Mouse (Mus musculus) stomach, embryonic 14.5 days (tissue): Measurements from ENCODE around the gene Ubl3. TPM values are rescaled to one million over a fixed set of nuclear protein-coding genes. Genes with fewer than 3 reads are reported as not detected.

Experiments
- ATAC-seq: fragments of 200-750 bp; cut with Nextera tagmentation; 2 replicates; pipeline ENCODE4 v1.8.0; 2017; ENCODE audit warnings: low read depth, moderate TSS enrichment; ENCODE audit not compliant: insufficient number of reproducible peaks, insufficient read depth, low FRiP score
- H3K27ac ChIP-seq: fragments of 300-500 bp; sonication (generic); 2 replicates; pipeline ENCODE4 v1.5.1; 2014; ENCODE audit warnings: mild to moderate bottlenecking, low read length, moderate library complexity, mixed read lengths
- H3K27me3 ChIP-seq: fragments of 300-500 bp; sonication (generic); 2 replicates; pipeline ENCODE4 v1.6.1; 2014; ENCODE audit warnings: low read length, control low read depth, mixed read lengths; ENCODE audit not compliant: control insufficient read depth, insufficient read depth
- H3K36me3 ChIP-seq: fragments of 300-500 bp; sonication (generic); 2 replicates; pipeline ENCODE4 v1.6.1; 2014; ENCODE audit warnings: mild to moderate bottlenecking, control low read depth, low read length, moderate library complexity, mixed read lengths; ENCODE audit not compliant: control insufficient read depth, insufficient read depth
- H3K4me1 ChIP-seq: fragments of 300-500 bp; sonication (generic); 2 replicates; pipeline ENCODE4 v1.6.1; 2014; ENCODE audit warnings: low read length, control low read depth, mixed read lengths; ENCODE audit not compliant: control insufficient read depth, insufficient read depth
- H3K4me2 ChIP-seq: fragments of 300-500 bp; sonication (generic); replicated peaks from 2 replicates; pipeline ENCODE4 v1.6.1; 2014; ENCODE audit warnings: low read depth, low read length, control low read depth
- H3K4me3 ChIP-seq: fragments of 300-500 bp; sonication (generic); 2 replicates; pipeline ENCODE4 v1.5.1; 2014; ENCODE audit warnings: low read depth, low read length, control low read depth
- H3K9ac ChIP-seq: fragments of 300-500 bp; sonication (generic); replicated peaks from 2 replicates; pipeline ENCODE4 v1.6.1; 2014; ENCODE audit warnings: low read depth, mild to moderate bottlenecking, control low read depth, low read length, moderate library complexity, mixed read lengths
- H3K9me3 ChIP-seq: fragments of 300-500 bp; sonication (generic); 2 replicates; pipeline ENCODE4 v1.6.1; 2016; ENCODE audit warnings: low read depth, low read length, control low read depth; ENCODE audit not compliant: control insufficient read depth
- WGBS: fragments of 180-500 bp; shearing (Covaris S2); extraction: QIAGEN DNeasy Blood & Tissue Kit; methylation state at CpG from one replicate; pipeline ENCODE4 v1.1.7; 2014; 5-methylcytosine and 5-hydroxymethylcytosine counted together
- polyA plus RNA-seq: library from polyadenylated mRNA; unstranded; fragments of >200 nt; fragmentation: Nextera tagmentation; extraction: Ambion mirVana; gene quantifications from 2 replicates; pipeline ENCODE4 v1.2.1, GENCODE M21; 2014

Gene Ubl3
- polyA plus RNA-seq, 1 experiment from 2014 or later, result 69.5 TPM

GRCm38 (mm10) chr5:148590603-148591447 is 38.2 kb upstream of the Ubl3 start:
- H3K36me3 ChIP-seq, result no peaks in the 10 kb centered on the region
- no peaks in the 10 kb centered on the region for H3K27me3 ChIP-seq
- no peak for ATAC-seq
- WGBS, result 49% methylated on average over 20 of the region's 20 CpGs
- no peaks in the 10 kb centered on the region for H3K9me3 ChIP-seq
- 0 out of 2 replicates have a peak, but pooled peaks cover 6% of the 10 kb centered on the region for H3K4me1 ChIP-seq
- H3K4me3 ChIP-seq, result no peak overlapping the region
- H3K27ac ChIP-seq, result no peak overlapping the region
- no peak overlapping the region for H3K9ac ChIP-seq
- H3K4me2 ChIP-seq, result no peak overlapping the region

- WGBS, result 73% methylated on average over 3 of the region's 3 CpGs
- Histone ChIP-seq H3K4me1 (0 out of 2 replicates have a peak, but pooled peaks cover 6% of the 10 kb centered on the region), H3K27me3 (no peaks in the 10 kb centered on the region), H3K9me3 (no peaks in the 10 kb centered on the region; the same call in 1 of the 2 replicates), H3K4me2 (no peak overlapping the region), H3K9ac (no peak overlapping the region), H3K36me3 (no peaks in the 10 kb centered on the region), H3K4me3 (no peak overlapping the region), H3K27ac (no peak overlapping the region)
- no peak for ATAC-seq
Observed at GRCm38 (mm10) chr5:148588987-148589386, 36.4 kb upstream of the Ubl3 start.

DNA sequence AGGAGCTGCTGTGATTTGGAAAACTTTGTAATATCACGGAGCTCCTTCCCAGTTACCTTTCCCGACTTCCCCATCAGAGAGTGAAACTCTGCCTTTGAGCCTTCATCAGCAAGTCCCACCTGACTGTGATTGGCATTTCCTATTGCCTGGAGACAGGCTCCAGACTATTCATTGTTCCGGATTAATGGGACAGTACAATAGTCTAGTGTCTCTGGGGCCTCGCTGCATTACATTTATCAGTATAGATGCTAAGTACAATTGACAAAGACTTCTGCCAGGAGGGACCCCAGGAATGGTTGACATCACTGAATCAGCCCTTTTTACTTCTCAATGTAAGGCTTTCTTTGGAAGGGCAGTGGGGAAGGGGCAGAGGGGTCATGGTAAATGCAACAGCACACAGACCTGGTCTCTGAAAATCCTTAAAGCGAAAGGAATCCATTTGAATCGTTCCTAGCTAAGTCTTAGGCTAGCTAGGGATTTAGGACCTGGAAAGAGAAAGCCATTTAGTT is 35.6 kb upstream of the Ubl3 start:
- Histone ChIP-seq H3K27ac (no peak overlapping the region), H3K27me3 (no peaks in the 10 kb centered on the region), H3K4me3 (no peak overlapping the region), H3K9me3 (peaks cover 4% of the 10 kb centered on the region; the same call in 1 of the 2 replicates), H3K4me1 (0 out of 2 replicates have a peak, but pooled peaks cover 6% of the 10 kb centered on the region), H3K4me2 (no peak overlapping the region), H3K36me3 (no peaks in the 10 kb centered on the region), H3K9ac (no peak overlapping the region)
- ATAC-seq, result no peak
- 66% methylated on average over 6 of the region's 6 CpGs for WGBS

DNA sequence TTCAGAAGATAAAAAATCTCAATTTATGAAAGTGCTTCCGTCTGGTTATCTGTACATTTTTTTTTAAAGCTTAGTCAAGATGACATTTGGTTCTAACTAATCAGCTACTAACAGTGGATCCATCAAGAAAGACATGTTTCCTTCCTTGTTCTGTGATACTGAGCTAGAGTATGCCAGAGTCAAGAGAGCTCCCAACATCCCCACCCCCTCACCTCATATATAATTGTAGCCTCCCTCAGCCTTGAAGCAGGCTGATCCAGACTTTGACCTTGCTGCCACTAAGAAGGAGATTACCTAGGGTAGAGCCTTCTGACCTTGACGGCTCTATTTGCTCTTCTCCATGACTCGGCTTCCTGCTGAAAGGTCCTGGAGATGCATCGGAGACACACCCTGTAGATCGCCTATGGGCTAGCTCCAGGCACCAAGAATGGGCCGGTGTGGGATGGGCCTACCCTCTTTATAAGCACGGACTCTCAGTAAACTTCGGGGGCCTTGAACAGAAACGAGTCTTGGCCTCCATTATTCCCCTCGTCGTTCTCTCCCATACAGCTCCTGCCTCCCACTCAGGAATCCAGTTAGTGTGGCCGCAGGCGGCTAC is 27.9 kb upstream of the Ubl3 start:
- Histone ChIP-seq H3K4me1 (no peaks in the 10 kb centered on the region), H3K9ac (no peak overlapping the region), H3K27ac (no peak overlapping the region), H3K4me2 (no peak overlapping the region), H3K36me3 (no peaks in the 10 kb centered on the region), H3K4me3 (no peak overlapping the region), H3K27me3 (no peaks in the 10 kb centered on the region), H3K9me3 (peaks cover 4% of the 10 kb centered on the region; the same call in 1 of the 2 replicates)
- ATAC-seq, result no peak
- WGBS, result 87% methylated on average over 13 of the region's 13 CpGs

DNA sequence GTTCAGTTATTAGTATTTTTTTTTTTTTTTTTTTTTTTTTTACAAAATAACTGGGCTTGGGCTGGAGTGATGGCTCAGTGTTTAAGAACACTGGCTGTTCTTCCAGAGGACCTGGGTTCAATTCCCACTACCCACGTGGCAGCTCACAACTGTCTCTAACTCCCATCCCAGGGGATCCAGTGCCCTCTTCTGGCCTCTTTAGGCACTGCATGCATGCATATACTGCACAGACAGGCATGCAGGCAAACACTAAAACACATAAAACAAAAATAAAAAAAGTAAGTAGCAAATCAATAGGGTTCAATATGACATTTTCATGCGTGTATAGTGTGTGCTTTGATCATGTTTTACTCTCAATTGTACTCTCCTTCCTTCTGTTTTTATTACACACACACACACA is 26.6 kb upstream of the Ubl3 start:
- H3K4me1 ChIP-seq, result peaks cover 7% of the 10 kb centered on the region; the same call in 1 of the 2 replicates
- no peak overlapping the region for H3K9ac ChIP-seq
- no peak overlapping the region for H3K4me2 ChIP-seq
- ATAC-seq, result no peak
- no peaks in the 10 kb centered on the region for H3K27me3 ChIP-seq
- peaks cover 4% of the 10 kb centered on the region; the same call in 1 of the 2 replicates for H3K9me3 ChIP-seq
- no peak overlapping the region for H3K27ac ChIP-seq
- WGBS, result 96% methylated on average over 2 of the region's 2 CpGs
- no peaks in the 10 kb centered on the region for H3K36me3 ChIP-seq
- H3K4me3 ChIP-seq, result no peak overlapping the region

DNA sequence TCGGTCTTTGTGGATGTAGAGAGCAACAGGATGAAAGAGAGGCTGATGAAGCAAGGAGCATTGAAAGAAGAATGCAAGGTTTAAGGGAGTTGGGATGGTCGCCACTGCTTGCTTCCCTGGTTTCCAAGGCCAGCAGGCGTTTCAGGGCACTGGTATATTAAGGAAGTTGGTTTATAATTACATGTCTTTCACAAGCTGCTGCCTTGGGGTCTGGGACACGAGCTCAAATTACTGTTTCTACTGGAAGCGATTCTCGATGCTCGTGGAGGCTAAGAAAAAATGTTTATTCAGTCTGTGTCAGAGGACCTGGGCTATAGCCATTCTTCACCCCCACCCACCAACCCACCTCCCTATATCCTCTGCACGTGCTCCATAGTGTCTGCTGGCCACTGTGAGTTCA is 25.8 kb upstream of the Ubl3 start:
- no peaks in the 10 kb centered on the region for H3K9me3 ChIP-seq
- no peak for ATAC-seq
- WGBS, result 33% methylated on average over 8 of the region's 8 CpGs
- H3K4me1 ChIP-seq, result peaks cover 7% of the 10 kb centered on the region; the same call in 1 of the 2 replicates
- H3K27me3 ChIP-seq, result no peaks in the 10 kb centered on the region
- H3K4me3 ChIP-seq, result no peak overlapping the region
- no peak overlapping the region for H3K27ac ChIP-seq
- H3K4me2 ChIP-seq, result no peak overlapping the region
- H3K36me3 ChIP-seq, result no peaks in the 10 kb centered on the region
- no peak overlapping the region for H3K9ac ChIP-seq

DNA sequence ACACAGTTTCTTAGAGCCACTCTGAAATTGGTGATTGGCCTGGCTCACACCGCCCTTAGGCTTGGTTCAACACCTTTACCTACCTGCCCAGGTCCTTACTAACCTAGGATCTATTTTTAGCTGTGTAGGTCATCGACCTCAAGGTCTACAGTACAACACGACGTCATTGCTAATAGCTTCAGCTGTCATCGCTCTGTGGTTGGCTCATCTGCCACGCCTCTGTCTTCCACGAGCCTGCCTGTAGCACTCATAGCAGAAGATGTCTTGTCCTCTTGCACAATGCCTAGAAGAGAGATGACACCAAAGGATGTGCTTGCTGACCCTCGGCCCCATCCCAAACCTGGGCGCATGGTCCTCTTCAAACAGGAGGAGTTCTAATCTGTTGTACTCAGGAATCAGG is 24.7 kb upstream of the Ubl3 start:
- no peak overlapping the region for H3K4me3 ChIP-seq

GRCm38 (mm10) chr5:148575163-148575562 is 22.6 kb upstream of the Ubl3 start:
- Histone ChIP-seq H3K9me3 (no peaks in the 10 kb centered on the region), H3K9ac (no peak overlapping the region), H3K27me3 (no peaks in the 10 kb centered on the region), H3K4me3 (no peak overlapping the region), H3K27ac (no peak overlapping the region), H3K4me2 (no peak overlapping the region), H3K4me1 (peaks cover 7% of the 10 kb centered on the region; the same call in 1 of the 2 replicates), H3K36me3 (no peaks in the 10 kb centered on the region)
- no peak for ATAC-seq
- 57% methylated on average over 5 of the region's 5 CpGs for WGBS

More for the DNA sequence above, 24.7 kb upstream of the Ubl3 start:
- 76% methylated on average over 9 of the region's 9 CpGs for WGBS
- Histone ChIP-seq H3K4me2 (no peak overlapping the region), H3K36me3 (no peaks in the 10 kb centered on the region), H3K9ac (no peak overlapping the region), H3K4me1 (peaks cover 7% of the 10 kb centered on the region; the same call in 1 of the 2 replicates), H3K27me3 (no peaks in the 10 kb centered on the region), H3K9me3 (no peaks in the 10 kb centered on the region), H3K27ac (no peak overlapping the region)
- no peak for ATAC-seq
